Mouse (Mus musculus): ENCODE results near the gene Tm7sf3. TPM values are rescaled to one million over a fixed set of nuclear protein-coding genes. Genes with fewer than 3 reads are reported as not detected.

Tm7sf3 gene
- total and polyA plus RNA-seq, 3 experiments, result 18.3 to 27.1 TPM; not detected in 1

- TF ChIP-seq HCFC1 (IDR thresholded peaks at IDR 0.05; ENCODE audit: low read depth, low read length), result no peak
- no peak; the same call in 1 of the 2 replicates for TF ChIP-seq NELFE (IDR thresholded peaks at IDR 0.05; ENCODE audit: low read depth, low read length)
- no peak for TF ChIP-seq GABPA (IDR thresholded peaks at IDR 0.05; ENCODE audit: low read depth, low read length)
- no peak for TF ChIP-seq TCF12 (IDR thresholded peaks at IDR 0.05; ENCODE audit: low read depth, low read length)
Measured at GRCm38 (mm10) chr6:146678136-146679070, 35.8 kb upstream of the Tm7sf3 start (continued).

DNA sequence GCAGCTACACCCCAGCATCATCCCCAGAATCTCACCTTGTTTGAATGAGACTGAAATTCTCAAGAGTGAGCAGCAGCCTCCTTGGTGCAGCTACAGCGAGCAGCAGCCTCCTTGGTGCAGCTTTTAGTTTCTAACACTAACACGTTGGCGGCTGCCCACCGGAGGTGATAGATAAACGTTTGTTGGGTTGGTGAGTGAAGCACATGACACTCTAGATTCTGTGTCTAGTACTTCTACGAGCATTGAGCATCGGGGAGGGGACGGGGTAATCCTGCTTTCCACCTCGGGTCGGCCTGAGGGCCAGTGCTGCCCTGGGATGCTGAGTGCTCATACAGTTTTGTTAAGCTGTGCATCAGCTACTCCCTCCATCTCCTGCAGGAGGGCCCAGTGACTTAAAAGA is 34.3 kb upstream of the Tm7sf3 start:
- no peaks in the 10 kb centered on the region for H3K27me3 ChIP-seq (ENCODE audit: control insufficient read depth in 1 of 2, insufficient read depth in 2 of 2, low read length in 2 of 2)

GRCm38 (mm10) chr6:146674881-146675536 is 32.4 kb upstream of the Tm7sf3 start:
- H3K27me3 ChIP-seq (ENCODE audit: control insufficient read depth in 1 of 2, insufficient read depth in 2 of 2, low read length in 2 of 2), result no peaks in the 10 kb centered on the region
- peak; percentile 61 for DNase-seq (ENCODE audit: low read depth, low spot score)
- H3K36me3 ChIP-seq (ENCODE audit: control insufficient read depth in 1 of 2, insufficient read depth in 2 of 2, low read length in 2 of 2), result peaks cover 0 to 20% of the 10 kb centered on the region in 2 experiments; a peak in 2 of 4 replicates
- no peaks in the 10 kb centered on the region for H3K79me2 ChIP-seq (ENCODE audit: control insufficient read depth, insufficient read depth, low read length, poor library complexity)
- H3K9ac ChIP-seq (ENCODE audit: control insufficient read depth, low read depth, low read length, poor library complexity, severe bottlenecking), result peak overlapping the region; percentile 1; the same call in 1 of the 2 replicates
- H3K4me3 ChIP-seq (ENCODE audit: control insufficient read depth in 1 of 2, insufficient read depth in 1 of 2, low read depth in 2 of 2, low read length in 2 of 2), result peak overlapping the region in 1 of 2 experiments; percentile 13; a peak in 1 of 4 replicates
- H3K4me1 ChIP-seq (ENCODE audit: control insufficient read depth in 1 of 2, insufficient read depth in 2 of 2, low read length in 2 of 2), result peaks cover 20 to 28% of the 10 kb centered on the region in 2 experiments
- H3K27ac ChIP-seq (ENCODE audit: control insufficient read depth, low read depth, low read length), result no peak overlapping the region
- H3K9me3 ChIP-seq (replicated peaks; ENCODE audit: insufficient read depth, low read length), result no peaks in the 10 kb centered on the region
- TF ChIP-seq ETS1 (IDR thresholded peaks at IDR 0.05; ENCODE audit: low read depth, low read length), result peak; percentile 99
- TF ChIP-seq POLR2AphosphoS2 (IDR thresholded peaks at IDR 0.05; ENCODE audit: low read length), result no peak
- TF ChIP-seq MYC (IDR thresholded peaks at IDR 0.05; ENCODE audit: low read depth, low read length), result no peak
- no peak for TF ChIP-seq UBTF (IDR thresholded peaks at IDR 0.05; ENCODE audit: borderline replicate concordance, insufficient read depth, low read depth, low read length)
- no peak for TF ChIP-seq SMC3 (IDR thresholded peaks at IDR 0.05; ENCODE audit: low read depth, low read length)
- peak; percentile 87; the same call in 1 of the 2 replicates for TF ChIP-seq MEF2A (IDR thresholded peaks at IDR 0.05; ENCODE audit: extremely low read depth, insufficient replicate concordance, low read depth, low read length, poor library complexity, severe bottlenecking)
- TF ChIP-seq BHLHE40 (IDR thresholded peaks at IDR 0.05; ENCODE audit: borderline replicate concordance, low read depth, low read length), result no peak
- TF ChIP-seq MXI1 (IDR thresholded peaks at IDR 0.05; ENCODE audit: low read depth, low read length), result peak; percentile 23; the same call in 1 of the 2 replicates
- TF ChIP-seq ZKSCAN1 (IDR thresholded peaks at IDR 0.05; ENCODE audit: low read depth, low read length), result no peak
- no peak for TF ChIP-seq KAT2A (conservative IDR thresholded peaks at IDR 0.05; ENCODE audit: low read depth, low read length)
- peak; percentile 32; the same call in 1 of the 2 replicates for TF ChIP-seq JUND (IDR thresholded peaks at IDR 0.05; ENCODE audit: low read depth, low read length)
- no peak for TF ChIP-seq ZNF384 (IDR thresholded peaks at IDR 0.05; ENCODE audit: low read depth, low read length)
- TF ChIP-seq NELFE (IDR thresholded peaks at IDR 0.05; ENCODE audit: low read depth, low read length), result no peak
- no peak for TF ChIP-seq POLR2AphosphoS5 (IDR thresholded peaks at IDR 0.05; ENCODE audit: borderline replicate concordance, low read depth, low read length)
- no peak for TF ChIP-seq TBP (IDR thresholded peaks at IDR 0.05; ENCODE audit: low read depth, low read length)
- no peak for TF ChIP-seq POLR2A (IDR thresholded peaks at IDR 0.05; ENCODE audit: control insufficient read depth in 1 of 2, insufficient read depth in 1 of 2, low read depth in 1 of 2, low read length in 2 of 2, poor library complexity in 1 of 2)
- no peak for TF ChIP-seq ELF1 (IDR thresholded peaks at IDR 0.05; ENCODE audit: low read depth, low read length)
- peak in 1 of 2 experiments; percentile 22; a peak in 1 of 4 replicates for TF ChIP-seq EP300 (IDR thresholded peaks at IDR 0.05; ENCODE audit: low read depth in 1 of 2, low read length in 2 of 2)
- TF ChIP-seq SIN3A (IDR thresholded peaks at IDR 0.05; ENCODE audit: low read length), result 0 out of 2 replicates have a peak, but pooled peaks have one; percentile 28

More for the DNA sequence above, 34.3 kb upstream of the Tm7sf3 start:
- no peaks in the 10 kb centered on the region for H3K79me2 ChIP-seq (ENCODE audit: control insufficient read depth, insufficient read depth, low read length, poor library complexity)
- peaks cover 19 to 26% of the 10 kb centered on the region in 2 experiments for H3K4me1 ChIP-seq (ENCODE audit: control insufficient read depth in 1 of 2, insufficient read depth in 2 of 2, low read length in 2 of 2)
- TF ChIP-seq ZNF384 (IDR thresholded peaks at IDR 0.05; ENCODE audit: low read depth, low read length) (no peak), MXI1 (IDR thresholded peaks at IDR 0.05; ENCODE audit: low read depth, low read length) (peak; percentile 36; the same call in 1 of the 2 replicates), USF1 (IDR thresholded peaks at IDR 0.05; ENCODE audit: low read depth, low read length) (peak; percentile 50; the same call in 1 of the 2 replicates), MAX (IDR thresholded peaks at IDR 0.05; ENCODE audit: low read length) (peak; percentile 53; the same call in 1 of the 2 replicates)
- peaks cover 0 to 15% of the 10 kb centered on the region in 2 experiments; a peak in 2 of 4 replicates for H3K36me3 ChIP-seq (ENCODE audit: control insufficient read depth in 1 of 2, insufficient read depth in 2 of 2, low read length in 2 of 2)
- no peak overlapping the region for H3K27ac ChIP-seq (ENCODE audit: control insufficient read depth, low read depth, low read length)
- DNase-seq (ENCODE audit: low read depth, low spot score), result peak; percentile 64
- H3K4me3 ChIP-seq (ENCODE audit: control insufficient read depth in 1 of 2, insufficient read depth in 1 of 2, low read depth in 2 of 2, low read length in 2 of 2), result peak overlapping the region; percentile 4 to 18; a peak in 3 of 4 replicates
- H3K9me3 ChIP-seq (replicated peaks; ENCODE audit: insufficient read depth, low read length), result no peaks in the 10 kb centered on the region
- 0 out of 2 replicates have a peak overlapping the region, but pooled peaks have one; percentile 20 for H3K9ac ChIP-seq (ENCODE audit: control insufficient read depth, low read depth, low read length, poor library complexity, severe bottlenecking)
